Mouse (Mus musculus) heart, embryonic 16.5 days (tissue): ENCODE measurements around the gene Tspan9. TPM values are rescaled to one million over a fixed set of nuclear protein-coding genes. Genes with fewer than 3 reads are reported as not detected.

ENCODE experiments used
- ATAC-seq: fragments of 200-750 bp; cut with Nextera tagmentation; replicated peaks from 2 replicates; pipeline ENCODE4 v1.8.0; 2017; ENCODE audit warnings: moderate number of reproducible peaks; ENCODE audit not compliant: insufficient read depth, low FRiP score; ENCODE audit errors: extremely low read depth
- H3K27ac ChIP-seq: fragments of 300-500 bp; sonication (generic); 2 replicates; pipeline ENCODE4 v1.5.1; 2014; ENCODE audit warnings: mild to moderate bottlenecking, low read length, control low read depth, moderate library complexity
- H3K27me3 ChIP-seq: fragments of 300-500 bp; sonication (generic); 2 replicates; pipeline ENCODE4 v1.6.1; 2014; ENCODE audit warnings: low read length, mixed read lengths; ENCODE audit not compliant: control insufficient read depth, insufficient read depth
- H3K36me3 ChIP-seq: fragments of 300-500 bp; sonication (generic); 2 replicates; pipeline ENCODE4 v1.6.1; 2014; ENCODE audit not compliant: control insufficient read depth, insufficient read depth
- H3K4me1 ChIP-seq: fragments of 300-500 bp; sonication (generic); 2 replicates; pipeline ENCODE4 v1.6.1; 2014; ENCODE audit warnings: low read length, mixed read lengths; ENCODE audit not compliant: control insufficient read depth, insufficient read depth
- H3K4me2 ChIP-seq: fragments of 300-500 bp; sonication (generic); 2 replicates; pipeline ENCODE4 v1.6.1; 2014; ENCODE audit warnings: low read depth, mild to moderate bottlenecking, control low read depth, low read length
- H3K4me3 ChIP-seq: fragments of 300-500 bp; sonication (generic); 2 replicates; pipeline ENCODE4 v1.5.1; 2014; ENCODE audit warnings: mild to moderate bottlenecking, control low read depth, low read length
- H3K9ac ChIP-seq: fragments of 300-500 bp; sonication (generic); 2 replicates; pipeline ENCODE4 v1.6.1; 2014; ENCODE audit warnings: low read length, control low read depth
- H3K9me3 ChIP-seq: fragments of 300-500 bp; sonication (generic); replicated peaks from 2 replicates; pipeline ENCODE4 v1.6.1; 2016; ENCODE audit warnings: low read length; ENCODE audit not compliant: control insufficient read depth
- WGBS: fragments of 180-500 bp; shearing (Covaris S2); extraction: QIAGEN DNeasy Blood & Tissue Kit; methylation state at CpG from one replicate; pipeline ENCODE4 v1.1.7; 2014; 5-methylcytosine and 5-hydroxymethylcytosine counted together
- polyA plus RNA-seq: library from polyadenylated mRNA; unstranded; fragments of >200 nt; fragmentation: Nextera tagmentation; extraction: Ambion mirVana; gene quantifications from 2 replicates; pipeline ENCODE4 v1.2.1, GENCODE M21; 2015

The Tspan9 gene
- polyA plus RNA-seq, 1 experiment from 2014 or later: 138 TPM

- Histone ChIP-seq H3K27ac (no peak overlapping the region), H3K4me1 (peaks cover 25% of the 10 kb centered on the region), H3K4me3 (no peak overlapping the region), H3K36me3 (peaks cover 4% of the 10 kb centered on the region; the same call in 1 of the 2 replicates), H3K9ac (no peak overlapping the region), H3K9me3 (no peaks in the 10 kb centered on the region), H3K4me2 (no peak overlapping the region), H3K27me3 (no peaks in the 10 kb centered on the region)
- 81% methylated on average over 13 of the region's 13 CpGs for WGBS
- ATAC-seq: no peak
Measured at GRCm38 (mm10) chr6:128062216-128062615, 81.2 kb downstream of the Tspan9 start.

- peaks cover 17% of the 10 kb centered on the region for H3K4me1 ChIP-seq
- H3K27ac ChIP-seq: no peak overlapping the region
- H3K36me3 ChIP-seq: peaks cover 4% of the 10 kb centered on the region; the same call in 1 of the 2 replicates
- H3K27me3 ChIP-seq: no peaks in the 10 kb centered on the region
- WGBS: 71% methylated on average over 5 of the region's 5 CpGs
- H3K4me3 ChIP-seq: no peak overlapping the region
- ATAC-seq: no peak
- H3K4me2 ChIP-seq: no peak overlapping the region
- H3K9ac ChIP-seq: no peak overlapping the region
- H3K9me3 ChIP-seq: no peaks in the 10 kb centered on the region
Measured at GRCm38 (mm10) chr6:128061342-128061741, 82.1 kb downstream of the Tspan9 start.

- no peak overlapping the region for H3K4me3 ChIP-seq
- no peak overlapping the region for H3K27ac ChIP-seq
- 65% methylated on average over 9 of the region's 9 CpGs for WGBS
- ATAC-seq: no peak
- no peaks in the 10 kb centered on the region for H3K27me3 ChIP-seq
- H3K4me1 ChIP-seq: peaks cover 16% of the 10 kb centered on the region
- H3K4me2 ChIP-seq: no peak overlapping the region
- H3K36me3 ChIP-seq: peaks cover 4% of the 10 kb centered on the region; the same call in 1 of the 2 replicates
- no peaks in the 10 kb centered on the region for H3K9me3 ChIP-seq
- H3K9ac ChIP-seq: no peak overlapping the region
Measured at GRCm38 (mm10) chr6:128058570-128058969, 84.8 kb downstream of the Tspan9 start.

- no peak for ATAC-seq
- H3K27me3 ChIP-seq: no peaks in the 10 kb centered on the region
- WGBS: 67% methylated on average over 7 of the region's 7 CpGs
- no peak overlapping the region for H3K4me3 ChIP-seq
- H3K27ac ChIP-seq: no peak overlapping the region
- no peak overlapping the region for H3K4me2 ChIP-seq
- H3K9ac ChIP-seq: no peak overlapping the region
- H3K4me1 ChIP-seq: peaks cover 16% of the 10 kb centered on the region
- H3K9me3 ChIP-seq: no peaks in the 10 kb centered on the region
- H3K36me3 ChIP-seq: peaks cover 4% of the 10 kb centered on the region; the same call in 1 of the 2 replicates
Measured at GRCm38 (mm10) chr6:128058157-128058556, 85.2 kb downstream of the Tspan9 start.

- H3K4me3 ChIP-seq: no peak overlapping the region
- H3K9me3 ChIP-seq: no peaks in the 10 kb centered on the region
- no peaks in the 10 kb centered on the region for H3K27me3 ChIP-seq
- no peak for ATAC-seq
- 49% methylated on average over 10 of the region's 10 CpGs for WGBS
- H3K27ac ChIP-seq: no peak overlapping the region
- H3K4me2 ChIP-seq: no peak overlapping the region
- H3K36me3 ChIP-seq: no peaks in the 10 kb centered on the region; the same call in 1 of the 2 replicates
- H3K4me1 ChIP-seq: peaks cover 16% of the 10 kb centered on the region
- H3K9ac ChIP-seq: no peak overlapping the region
Measured at GRCm38 (mm10) chr6:128053000-128053732, 90.2 kb downstream of the Tspan9 start.

GRCm38 (mm10) chr6:128047671-128048070 lies 95.7 kb downstream of the Tspan9 start:
- H3K36me3 ChIP-seq: no peaks in the 10 kb centered on the region
- no peak overlapping the region for H3K4me3 ChIP-seq
- no peak overlapping the region for H3K4me2 ChIP-seq
- H3K4me1 ChIP-seq: peaks cover 32% of the 10 kb centered on the region
- no peaks in the 10 kb centered on the region for H3K27me3 ChIP-seq
- no peaks in the 10 kb centered on the region for H3K9me3 ChIP-seq
- ATAC-seq: no peak
- H3K9ac ChIP-seq: no peak overlapping the region; the same call in 1 of the 2 replicates
- peak overlapping the region; percentile 91 for H3K27ac ChIP-seq
- 54% methylated on average over 7 of the region's 7 CpGs for WGBS

- Histone ChIP-seq H3K4me1 (peaks cover 35% of the 10 kb centered on the region), H3K4me2 (no peak overlapping the region), H3K9me3 (no peaks in the 10 kb centered on the region), H3K4me3 (no peak overlapping the region), H3K9ac (peak overlapping the region; percentile 57), H3K27me3 (no peaks in the 10 kb centered on the region), H3K36me3 (no peaks in the 10 kb centered on the region), H3K27ac (peak overlapping the region; percentile 91)
- WGBS: 69% methylated on average over 8 of the region's 8 CpGs
- no peak for ATAC-seq
Measured at GRCm38 (mm10) chr6:128047239-128047638, 96.2 kb downstream of the Tspan9 start.

- ATAC-seq: peak; percentile 86
- 35% methylated on average over 6 of the region's 6 CpGs for WGBS
- H3K4me2 ChIP-seq: no peak overlapping the region
- no peak overlapping the region for H3K4me3 ChIP-seq
- peak overlapping the region; percentile 91 for H3K27ac ChIP-seq
- no peaks in the 10 kb centered on the region for H3K27me3 ChIP-seq
- H3K36me3 ChIP-seq: no peaks in the 10 kb centered on the region
- peak overlapping the region; percentile 57 for H3K9ac ChIP-seq
- H3K4me1 ChIP-seq: peaks cover 39% of the 10 kb centered on the region
- no peaks in the 10 kb centered on the region for H3K9me3 ChIP-seq
Measured at GRCm38 (mm10) chr6:128046799-128047198, 96.6 kb downstream of the Tspan9 start.

GRCm38 (mm10) chr6:128044691-128045090 lies 98.7 kb downstream of the Tspan9 start:
- Histone ChIP-seq H3K9me3 (no peaks in the 10 kb centered on the region), H3K9ac (no peak overlapping the region), H3K4me3 (no peak overlapping the region), H3K27ac (no peak overlapping the region), H3K4me1 (peaks cover 41% of the 10 kb centered on the region), H3K27me3 (no peaks in the 10 kb centered on the region), H3K4me2 (no peak overlapping the region), H3K36me3 (no peaks in the 10 kb centered on the region)
- no peak for ATAC-seq
- WGBS: 59% methylated on average over 10 of the region's 10 CpGs
